23 mouse cellular contexts compared by ENCODE assay signal in the genomic region with DNA sequence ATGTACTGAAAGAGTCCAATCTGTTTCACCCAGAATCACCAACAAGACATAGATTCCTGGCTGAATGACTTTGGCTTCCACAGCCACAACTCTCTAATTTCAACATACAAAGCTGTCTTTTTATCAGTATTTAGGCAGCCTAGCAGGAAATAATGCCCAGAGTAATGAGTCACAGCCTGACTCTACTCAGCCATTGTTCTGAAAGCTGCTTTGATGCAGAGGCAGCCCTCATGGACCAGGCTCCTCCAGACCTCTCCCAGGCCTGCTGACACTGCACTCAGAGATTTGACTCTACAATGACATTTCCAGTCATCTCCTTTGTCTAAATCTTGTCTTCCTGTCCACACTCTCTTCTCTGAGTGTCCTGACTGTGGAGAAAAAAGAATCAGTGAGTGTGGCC.
DNase-seq lines count a peak whose midpoint lies in the region; ATAC-seq and TF ChIP-seq lines count a peak whose summit lies in the region.
"Had no signal": no experiment of that assay in that cellular context is flagged by ENCODE, and none has a peak within 500 bp of the region (broad histone marks: within the 10 kb centered on the region; RNA-seq: fewer than 3 reads in every experiment).

No protein-coding gene starts in this region.

- H3K4me1 ChIP-seq in heart, embryonic 16.5 days (ENCODE audit: control insufficient read depth, insufficient read depth, low read length), result no peaks in the 10 kb centered on the region
- peaks cover 7% of the 10 kb centered on the region; the same call in 1 of the 2 replicates for H3K4me1 ChIP-seq in heart, embryonic 12.5 days (replicated peaks)
- H3K4me1 ChIP-seq in midbrain, embryonic 10.5 days, result peaks cover 24% of the 10 kb centered on the region
- H3K4me1 ChIP-seq in midbrain, embryonic 15.5 days, result no peaks in the 10 kb centered on the region
- peaks cover 10% of the 10 kb centered on the region for H3K4me1 ChIP-seq in limb, embryonic 10.5 days
- H3K4me1 ChIP-seq: embryonic facial prominence, embryonic 10.5 days; forebrain, embryonic 13.5 days; neural tube, embryonic 15.5 days had no signal

- ATAC-seq in heart, embryonic 16.5 days (replicated peaks; ENCODE audit: extremely low read depth, insufficient read depth, low FRiP score), result peak; percentile 55
- ATAC-seq in heart, embryonic 12.5 days (ENCODE audit: insufficient number of reproducible peaks, low FRiP score), result no peak
- no peak for ATAC-seq in midbrain, embryonic 15.5 days (replicated peaks)
- ATAC-seq: forebrain, embryonic 13.5 days had no signal

- intact Hi-C loops in left cerebral cortex, adult 2 months (cut with DNase I), result no loop called here

- H3K4me3 ChIP-seq in heart, embryonic 16.5 days (ENCODE audit: low read length), result no peak overlapping the region
- no peak overlapping the region for H3K4me3 ChIP-seq in heart, embryonic 12.5 days
- H3K4me3 ChIP-seq in midbrain, embryonic 10.5 days, result no peak overlapping the region
- H3K4me3 ChIP-seq in midbrain, embryonic 15.5 days, result no peak overlapping the region
- H3K4me3 ChIP-seq in limb, embryonic 10.5 days, result no peak overlapping the region
- H3K4me3 ChIP-seq in left cerebral cortex, adult 2 months, result no peak overlapping the region
- H3K4me3 ChIP-seq: embryonic facial prominence, embryonic 10.5 days; forebrain, embryonic 13.5 days; layer of hippocampus, adult 2 months; midbrain, embryonic 12.5 days; neural tube, embryonic 15.5 days had no signal

- no peaks in the 10 kb centered on the region for H3K27me3 ChIP-seq in heart, embryonic 16.5 days (ENCODE audit: control insufficient read depth, insufficient read depth, low read length)
- H3K27me3 ChIP-seq in heart, embryonic 12.5 days (replicated peaks), result 0 out of 2 replicates have a peak, but pooled peaks cover under 1% of the 10 kb centered on the region
- H3K27me3 ChIP-seq in midbrain, embryonic 10.5 days (ENCODE audit: low read depth, poor library complexity, severe bottlenecking), result peaks cover 2% of the 10 kb centered on the region
- H3K27me3 ChIP-seq in midbrain, embryonic 15.5 days (replicated peaks), result peaks cover 4% of the 10 kb centered on the region; the same call in 1 of the 2 replicates
- no peaks in the 10 kb centered on the region for H3K27me3 ChIP-seq in limb, embryonic 10.5 days (ENCODE audit: low read depth, poor library complexity, severe bottlenecking)
- H3K27me3 ChIP-seq: forebrain, embryonic 13.5 days; neural tube, embryonic 15.5 days had no signal

- TF ChIP-seq CTCF in left cerebral cortex, adult 2 months (IDR thresholded peaks at IDR 0.05), result no peak

- no peaks in the 10 kb centered on the region for H3K9me3 ChIP-seq in heart, embryonic 16.5 days (replicated peaks; ENCODE audit: control insufficient read depth, low read length)
- no peaks in the 10 kb centered on the region for H3K9me3 ChIP-seq in heart, embryonic 12.5 days (replicated peaks)
- H3K9me3 ChIP-seq in midbrain, embryonic 10.5 days (replicated peaks), result no peaks in the 10 kb centered on the region
- H3K9me3 ChIP-seq in midbrain, embryonic 15.5 days, result no peaks in the 10 kb centered on the region
- no peaks in the 10 kb centered on the region for H3K9me3 ChIP-seq in limb, embryonic 10.5 days (replicated peaks)
- H3K9me3 ChIP-seq: embryonic facial prominence, embryonic 10.5 days; forebrain, embryonic 13.5 days; midbrain, embryonic 12.5 days; neural tube, embryonic 15.5 days had no signal

- H3K9ac ChIP-seq in heart, embryonic 16.5 days (ENCODE audit: low read length), result no peak overlapping the region
- no peak overlapping the region for H3K9ac ChIP-seq in heart, embryonic 12.5 days
- no peak overlapping the region for H3K9ac ChIP-seq in midbrain, embryonic 15.5 days
- H3K9ac ChIP-seq: forebrain, embryonic 13.5 days; hindbrain, embryonic 14.5 days; midbrain, embryonic 12.5 days; neural tube, embryonic 15.5 days had no signal

- H3K36me3 ChIP-seq in heart, embryonic 16.5 days (ENCODE audit: control insufficient read depth, insufficient read depth), result no peaks in the 10 kb centered on the region
- no peaks in the 10 kb centered on the region for H3K36me3 ChIP-seq in heart, embryonic 12.5 days
- H3K36me3 ChIP-seq in midbrain, embryonic 10.5 days, result no peaks in the 10 kb centered on the region
- no peaks in the 10 kb centered on the region for H3K36me3 ChIP-seq in midbrain, embryonic 15.5 days (replicated peaks)
- H3K36me3 ChIP-seq in limb, embryonic 10.5 days, result no peaks in the 10 kb centered on the region
- H3K36me3 ChIP-seq: embryonic facial prominence, embryonic 10.5 days; midbrain, embryonic 12.5 days; neural tube, embryonic 15.5 days had no signal

- DNase-seq in midbrain, embryonic 10.5 days (ENCODE audit: low spot score), result no peak
- peak; percentile 7 for DNase-seq in MN1 (ENCODE audit: low spot score)
- DNase-seq in limb, embryonic 10.5 days (ENCODE audit: low spot score), result no peak
- DNase-seq in left cerebral cortex, adult 2 months (ENCODE audit: extremely low spot score in 1 of 2, low spot score in 2 of 2), result no peak
- DNase-seq: adrenal gland, postnatal 14 days; cerebellum, adult 11-12 months; cerebellum, postnatal 14 days; gastrocnemius, postnatal 36 days; heart, postnatal 36 days; kidney, adult 8-10 months; kidney, postnatal 14 days; lung, adult 18-20 months; thymus, postnatal 14 days had no signal

- H3K27ac ChIP-seq in heart, embryonic 16.5 days (ENCODE audit: low read length), result no peak overlapping the region
- no peak overlapping the region for H3K27ac ChIP-seq in heart, embryonic 12.5 days (ENCODE audit: poor library complexity, severe bottlenecking)
- peak overlapping the region; percentile 25; the same call in 1 of the 2 replicates for H3K27ac ChIP-seq in midbrain, embryonic 10.5 days (replicated peaks)
- H3K27ac ChIP-seq in midbrain, embryonic 15.5 days, result no peak overlapping the region
- H3K27ac ChIP-seq in limb, embryonic 10.5 days, result peak overlapping the region; percentile 42; the same call in 1 of the 2 replicates
- H3K27ac ChIP-seq in left cerebral cortex, adult 2 months, result no peak overlapping the region
- H3K27ac ChIP-seq: embryonic facial prominence, embryonic 10.5 days; forebrain, embryonic 13.5 days; hindbrain, embryonic 14.5 days; layer of hippocampus, adult 2 months; macrophage; midbrain, embryonic 12.5 days; neural tube, embryonic 15.5 days had no signal

- no peak overlapping the region for H3K4me2 ChIP-seq in heart, embryonic 16.5 days (ENCODE audit: low read depth, low read length)
- no peak overlapping the region for H3K4me2 ChIP-seq in heart, embryonic 12.5 days
- H3K4me2 ChIP-seq in midbrain, embryonic 15.5 days, result no peak overlapping the region
- H3K4me2 ChIP-seq: forebrain, embryonic 13.5 days; hindbrain, embryonic 14.5 days; midbrain, embryonic 12.5 days; neural tube, embryonic 15.5 days had no signal

Comparison
In these comparisons a context has a peak if more than half of its experiments do, and no peak if none do; other contexts are left out.
1. H3K27ac ChIP-seq: peak in midbrain, embryonic 10.5 days (single experiment) and limb, embryonic 10.5 days (single experiment); none in heart, embryonic 16.5 days (single experiment), heart, embryonic 12.5 days (single experiment), midbrain, embryonic 15.5 days (single experiment) and left cerebral cortex, adult 2 months (single experiment).